Mouse (Mus musculus): ENCODE results near the gene Rundc3a.

- TF ChIP-seq POLR2A (IDR thresholded peaks at IDR 0.05; ENCODE audit: insufficient read depth, low read depth, low read length): no peak
- 0 out of 2 replicates have a peak, but pooled peaks have one; percentile 13 for TF ChIP-seq EP300 (IDR thresholded peaks at IDR 0.05; ENCODE audit: insufficient read depth, low read depth, low read length)
- no peak for TF ChIP-seq CTCF (IDR thresholded peaks at IDR 0.05)
These were observed 35.9 kb downstream of the Rundc3a start for GRCm38 (mm10) chr11:102428981-102429540.
